Mouse (Mus musculus): Measurements from ENCODE around the gene Ttc7.

Gene Ttc7

DNA sequence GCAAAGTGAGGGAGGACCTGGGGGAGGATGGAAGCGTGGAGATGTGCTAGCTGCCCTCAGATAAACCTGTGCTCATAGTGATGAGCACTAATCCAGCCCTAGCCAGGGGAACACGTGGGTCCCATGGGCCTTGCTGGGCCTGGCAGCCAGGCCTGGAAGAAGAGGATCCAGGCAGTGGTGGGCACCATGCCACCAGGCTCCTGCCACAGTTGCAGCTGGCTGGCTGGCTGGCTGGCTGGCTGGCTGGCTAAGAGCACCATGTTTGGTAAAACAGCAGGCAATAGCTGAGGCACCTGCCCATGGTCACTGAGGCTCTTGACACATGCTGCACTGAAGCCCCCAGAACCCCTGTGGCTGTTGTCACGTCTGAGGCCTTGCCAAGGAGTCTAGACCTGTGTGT lies 85.0 kb downstream of the Ttc7 start:
- no peak for DNase-seq (ENCODE audit: low read depth)

DNA sequence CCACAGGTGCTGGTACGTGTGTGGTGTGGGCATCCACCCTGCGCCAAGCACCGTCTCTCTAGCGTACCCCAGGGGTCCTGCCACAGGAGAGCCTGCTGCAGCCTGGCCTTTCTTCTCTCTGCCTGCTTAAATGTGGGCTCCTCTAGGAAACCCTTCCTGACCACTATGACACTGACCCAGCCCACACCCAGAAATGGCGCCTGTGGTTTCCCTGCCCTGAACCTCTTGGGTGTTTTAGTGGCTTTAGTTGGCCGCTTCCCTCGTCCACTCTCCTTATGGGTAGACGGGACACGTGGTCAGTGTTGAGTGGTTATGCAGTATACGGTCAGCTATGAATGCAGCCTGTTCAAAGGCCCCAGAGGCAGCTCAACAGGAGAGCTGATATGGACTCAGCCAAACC lies 85.8 kb downstream of the Ttc7 start:
- DNase-seq (ENCODE audit: low read depth): no peak

- no peak for DNase-seq (ENCODE audit: low read depth)
These were observed 86.6 kb downstream of the Ttc7 start for GRCm38 (mm10) chr17:87369270-87369759.

- DNase-seq (ENCODE audit: low read depth): no peak
These were observed 89.5 kb downstream of the Ttc7 start for GRCm38 (mm10) chr17:87372189-87372588.

- no peak for DNase-seq (ENCODE audit: low read depth)
These were observed 90.6 kb downstream of the Ttc7 start for GRCm38 (mm10) chr17:87373327-87373726.

GRCm38 (mm10) chr17:87375941-87376511 lies 93.3 kb downstream of the Ttc7 start:
- no peak for DNase-seq (ENCODE audit: low read depth)

DNA sequence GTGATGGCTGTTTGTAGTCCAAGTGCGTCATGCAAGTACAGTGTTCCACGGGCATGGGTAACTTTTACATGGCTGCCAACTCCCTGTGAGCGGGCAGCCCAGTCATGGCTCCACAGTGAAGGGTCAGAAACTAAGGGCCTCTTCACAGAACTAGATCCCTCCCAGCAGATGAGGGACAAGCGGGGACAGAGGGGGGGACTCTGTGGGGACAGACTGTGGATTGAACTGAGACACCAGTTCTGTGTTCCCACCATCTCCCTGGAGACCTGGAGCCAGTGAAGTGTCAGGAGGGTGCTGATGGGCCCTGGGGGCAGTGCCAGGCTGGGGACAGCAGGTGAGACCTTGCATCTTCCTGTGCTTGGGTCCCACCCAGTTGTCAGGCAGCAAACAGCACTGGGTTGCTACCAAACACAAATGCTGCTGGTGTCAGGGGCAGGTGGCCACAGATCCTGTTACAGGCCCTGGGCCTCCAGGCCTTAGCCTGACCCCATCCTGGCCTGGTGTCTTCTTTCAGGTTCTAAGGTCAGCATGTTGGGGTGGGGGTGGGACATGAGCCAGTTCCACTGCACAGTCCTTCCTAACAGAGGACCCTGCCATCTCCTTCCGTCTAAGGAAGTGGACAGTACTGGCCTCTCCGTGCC lies 94.3 kb downstream of the Ttc7 start:
- DNase-seq (ENCODE audit: low read depth): no peak

GRCm38 (mm10) chr17:87377536-87377935 lies 94.8 kb downstream of the Ttc7 start:
- no peak for DNase-seq (ENCODE audit: low read depth)

DNA sequence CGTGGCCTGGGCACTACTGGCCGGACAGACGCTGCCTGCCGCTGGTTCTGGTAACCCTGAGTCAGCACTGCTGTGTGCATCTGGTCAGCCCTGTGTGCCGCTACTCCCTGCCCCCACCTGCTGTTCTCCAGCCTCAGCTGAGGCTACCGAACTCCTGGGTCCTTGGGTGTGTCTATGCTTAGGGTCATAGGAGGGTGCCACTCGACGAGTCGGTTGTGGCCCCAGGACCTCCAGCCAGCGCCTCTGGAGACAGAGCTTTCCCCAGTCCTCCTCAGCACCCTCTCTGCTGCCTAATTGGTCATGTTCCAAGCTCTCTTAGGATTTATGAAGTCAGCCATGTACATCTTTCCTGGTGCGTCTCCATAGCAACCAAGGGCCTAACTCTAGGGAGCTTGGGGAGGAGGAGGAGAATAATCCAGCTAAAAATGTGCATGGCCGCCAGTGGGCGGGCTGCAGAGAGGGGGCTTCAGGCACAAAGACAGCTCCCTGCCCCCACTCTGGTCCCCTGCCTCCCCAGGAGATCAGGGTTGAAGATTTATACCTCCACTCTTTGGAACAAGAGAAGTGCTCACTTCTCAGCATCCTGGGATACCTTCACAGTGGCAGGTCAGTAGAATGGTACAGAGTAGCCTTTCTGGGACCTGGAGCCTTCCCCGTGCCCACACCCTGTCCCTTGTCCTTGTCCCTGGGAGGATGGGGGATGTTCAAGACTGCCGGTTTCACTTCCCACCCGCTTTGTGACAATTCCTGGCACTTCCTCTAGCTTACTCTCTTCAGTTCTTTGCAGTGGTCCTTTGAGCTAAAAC lies 95.9 kb downstream of the Ttc7 start:
- DNase-seq (ENCODE audit: low read depth): no peak

DNA sequence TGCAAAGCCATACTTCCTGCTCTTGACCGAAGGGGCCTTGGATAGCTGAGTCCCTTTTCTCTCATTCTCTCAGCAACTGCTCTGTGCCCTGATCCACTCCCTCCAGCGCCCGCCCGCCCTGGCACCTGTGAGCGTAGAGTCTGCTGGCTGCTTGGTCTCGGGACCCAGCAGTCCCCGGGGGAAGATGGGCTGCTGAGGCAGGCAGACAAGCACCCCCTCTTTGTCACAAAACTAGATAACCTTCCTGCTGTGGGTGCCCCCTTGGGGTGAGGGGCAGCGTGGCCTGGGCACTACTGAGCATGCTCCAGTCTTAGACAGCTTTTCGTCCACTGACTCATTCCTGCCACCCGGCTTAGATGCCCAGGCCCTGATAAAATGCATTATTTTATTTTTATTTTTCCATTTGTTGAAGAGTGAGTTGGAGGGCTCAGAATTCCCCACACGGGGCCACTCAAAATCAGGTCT lies 96.5 kb downstream of the Ttc7 start:
- DNase-seq (ENCODE audit: low read depth): no peak

DNA sequence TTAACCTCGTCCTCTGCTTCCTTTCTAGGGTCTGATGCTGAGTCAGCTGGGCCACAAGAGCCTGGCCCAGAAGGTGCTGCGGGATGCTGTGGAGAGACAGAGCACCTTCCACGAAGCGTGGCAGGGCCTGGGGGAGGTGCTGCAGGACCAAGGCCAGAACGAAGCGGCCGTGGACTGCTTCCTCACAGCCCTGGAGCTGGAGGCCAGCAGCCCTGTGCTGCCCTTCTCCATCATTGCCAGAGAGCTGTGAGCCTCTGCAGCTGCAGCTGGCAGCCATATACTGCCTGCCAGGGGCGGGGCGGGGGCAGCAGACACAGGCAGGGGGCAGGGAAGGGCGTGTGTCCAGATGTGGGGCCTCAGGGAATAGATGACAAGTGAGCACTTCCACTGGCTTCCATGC lies 97.1 kb downstream of the Ttc7 start:
- no peak for DNase-seq (ENCODE audit: low read depth)

GRCm38 (mm10) chr17:87380681-87381080 lies 98.0 kb downstream of the Ttc7 start:
- no peak for DNase-seq (ENCODE audit: low read depth)

DNA sequence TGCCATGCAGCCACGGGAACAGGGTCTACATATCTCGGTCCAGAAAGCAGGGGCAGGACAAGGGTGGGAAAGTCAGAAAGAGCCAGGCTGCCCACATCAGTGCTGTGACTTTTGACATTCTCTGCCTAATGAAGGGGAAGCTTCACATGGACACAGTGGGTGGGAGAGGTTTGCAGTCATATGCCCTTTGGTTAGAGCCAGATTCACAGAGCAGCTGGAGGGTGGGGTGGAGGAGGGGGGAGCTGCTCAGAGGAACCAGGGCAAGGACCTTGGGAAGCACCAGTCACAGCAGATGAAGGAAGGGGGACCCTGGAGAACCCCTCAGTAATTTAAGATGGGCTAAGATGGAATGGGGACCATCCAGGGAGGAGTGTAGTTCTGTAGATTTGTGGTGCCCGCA lies 103.1 kb downstream of the Ttc7 start:
- no peak for DNase-seq (ENCODE audit: low read depth)

GRCm38 (mm10) chr17:87387068-87387467 lies 104.4 kb downstream of the Ttc7 start:
- no peak for DNase-seq (ENCODE audit: low read depth)

DNA sequence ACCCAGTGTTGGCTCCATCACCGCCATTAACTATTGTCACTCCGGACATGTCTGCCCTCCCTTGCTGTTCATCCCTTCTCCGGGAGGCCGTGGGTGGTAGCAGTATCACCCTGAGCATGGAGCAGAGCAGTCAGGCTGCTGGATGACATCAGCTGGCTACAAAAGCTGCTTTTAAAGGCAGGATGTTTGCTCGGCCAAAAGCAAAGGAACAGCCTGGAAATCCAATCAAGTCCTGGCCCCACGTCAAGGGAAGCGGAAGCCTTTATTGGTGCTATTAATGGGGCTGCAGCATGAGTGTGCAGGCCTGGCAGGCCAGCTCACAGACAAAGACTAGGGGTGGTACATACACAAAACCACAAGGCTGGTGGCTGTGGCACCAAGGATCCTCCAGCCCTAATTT lies 108.6 kb downstream of the Ttc7 start:
- DNase-seq (ENCODE audit: low read depth): no peak

DNA sequence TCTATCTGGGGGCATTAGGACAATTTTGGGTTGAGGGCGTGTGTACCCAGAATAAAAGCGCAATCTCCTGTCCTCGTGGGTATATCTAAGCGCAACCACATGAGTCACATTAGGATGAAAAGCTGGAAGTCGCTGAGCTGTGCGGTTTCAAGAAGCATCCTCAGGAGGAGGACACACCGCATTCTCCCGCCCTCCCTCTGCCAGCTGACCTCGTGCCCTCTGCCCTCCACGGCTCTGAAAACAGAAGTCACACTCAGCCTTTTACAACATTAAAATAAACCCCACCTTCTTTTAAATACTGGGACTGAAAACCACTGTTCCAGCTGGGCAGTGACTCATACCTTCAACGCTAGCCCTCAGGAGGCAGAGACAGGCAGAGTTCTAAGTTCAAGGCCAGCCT lies 114.4 kb downstream of the Ttc7 start:
- DNase-seq (ENCODE audit: low read depth): no peak

GRCm38 (mm10) chr17:87402444-87402843 lies 119.8 kb downstream of the Ttc7 start:
- no peak for DNase-seq (ENCODE audit: low read depth)

GRCm38 (mm10) chr17:87403462-87403861 lies 120.8 kb downstream of the Ttc7 start:
- DNase-seq (ENCODE audit: low read depth): no peak

DNA sequence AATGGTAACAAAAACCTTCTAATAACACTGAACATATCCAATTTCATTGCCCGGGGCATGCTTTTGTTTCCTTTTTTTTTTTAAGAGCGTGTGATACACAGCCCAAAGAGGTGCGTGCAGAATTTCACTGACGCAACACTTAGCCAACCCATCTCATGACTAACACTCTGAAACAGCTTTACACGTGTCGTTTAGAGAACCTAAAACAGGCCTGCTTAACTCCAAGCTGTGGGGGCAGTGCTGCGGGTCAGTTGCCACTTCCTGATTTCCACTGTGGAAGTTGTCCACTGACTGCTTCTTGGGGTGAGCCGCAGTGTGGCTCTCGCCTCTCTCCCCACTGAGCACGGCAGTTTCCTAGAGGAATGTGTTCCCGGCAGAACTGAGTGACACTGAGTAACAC lies 122.9 kb downstream of the Ttc7 start:
- DNase-seq (ENCODE audit: low read depth): no peak

DNA sequence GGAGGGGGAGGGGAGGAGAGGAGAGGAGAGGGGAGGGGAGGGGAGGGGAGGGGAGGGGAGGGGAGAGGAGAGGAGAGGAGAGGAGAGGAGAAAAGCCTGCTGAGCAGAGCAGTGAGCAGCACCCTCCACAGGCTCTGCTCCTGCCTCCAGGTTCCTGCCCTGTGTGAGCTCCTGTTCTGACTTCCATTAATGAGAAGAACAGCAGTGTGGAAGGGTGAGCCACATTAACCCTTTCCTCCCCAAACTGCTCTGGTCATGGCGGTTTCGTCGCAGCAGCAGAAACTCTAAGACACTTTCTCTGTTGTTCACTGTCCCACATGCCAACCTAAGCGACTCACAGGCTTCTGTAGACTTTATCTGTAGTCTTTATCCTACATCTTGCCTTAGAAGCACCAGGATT lies 124.0 kb downstream of the Ttc7 start:
- DNase-seq (ENCODE audit: low read depth): no peak

- DNase-seq (ENCODE audit: low read depth): no peak
These were observed 135.4 kb downstream of the Ttc7 start for GRCm38 (mm10) chr17:87418082-87418481.

GRCm38 (mm10) chr17:87427511-87427910 lies 144.8 kb downstream of the Ttc7 start, which contains the start of gene Stpg4:
Gene Stpg4, minus strand, starts transcription at chr17:87427741.
- no peak for DNase-seq (ENCODE audit: low read depth)

DNA sequence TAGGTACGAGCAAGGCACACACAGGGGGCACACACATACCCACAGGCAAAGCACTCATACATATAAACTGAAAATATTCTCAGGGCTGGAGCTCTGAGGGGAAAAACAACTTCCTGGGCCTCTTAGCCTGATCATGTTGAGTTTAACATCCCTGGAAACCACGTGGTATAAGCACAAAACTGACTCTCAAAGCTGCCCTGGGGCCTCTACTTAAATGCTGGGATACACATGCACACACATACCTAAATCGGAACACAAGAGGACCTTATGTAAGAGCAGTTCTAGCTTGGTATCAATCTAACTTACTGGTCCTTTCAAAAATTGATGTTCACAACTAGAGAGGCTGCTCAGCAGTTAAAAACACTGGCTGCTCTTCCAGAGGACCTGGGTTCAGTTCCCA lies 146.7 kb downstream of the Ttc7 start:
- no peak for DNase-seq (ENCODE audit: low read depth)

All from induced T-regulatory cell, adult 2 months (primary cell).